Mouse (Mus musculus) granulocyte monocyte progenitor cell, adult 5-6 weeks (primary cell): ENCODE data around the gene Cpt2. TPM values are rescaled to one million over a fixed set of nuclear protein-coding genes. Genes with fewer than 3 reads are reported as not detected.

ENCODE experiments used
- ATAC-seq: replicated peaks from 2 replicates; pipeline ENCODE4 v1.8.0; 2016; ENCODE audit warnings: mild to moderate bottlenecking, moderate TSS enrichment, inconsistent platforms; ENCODE audit not compliant: poor library complexity, severe bottlenecking
- total RNA-seq, 2 experiments: library from RNA; stranded (forward) in 1 of 2; stranded (reverse) in 1 of 2; fragments of 200-712, 200-1000 nt in 1 of 2; fragments of >200 nt in 1 of 2; fragmentation: Nextera tagmentation in 1 of 2; gene quantifications; 2 replicates each; pipeline ENCODE4 v1.2.3; 2014 to 2017

Gene Cpt2
- total RNA-seq, 2 experiments from 2014 or later = 25.6 to 33.1 TPM

DNA sequence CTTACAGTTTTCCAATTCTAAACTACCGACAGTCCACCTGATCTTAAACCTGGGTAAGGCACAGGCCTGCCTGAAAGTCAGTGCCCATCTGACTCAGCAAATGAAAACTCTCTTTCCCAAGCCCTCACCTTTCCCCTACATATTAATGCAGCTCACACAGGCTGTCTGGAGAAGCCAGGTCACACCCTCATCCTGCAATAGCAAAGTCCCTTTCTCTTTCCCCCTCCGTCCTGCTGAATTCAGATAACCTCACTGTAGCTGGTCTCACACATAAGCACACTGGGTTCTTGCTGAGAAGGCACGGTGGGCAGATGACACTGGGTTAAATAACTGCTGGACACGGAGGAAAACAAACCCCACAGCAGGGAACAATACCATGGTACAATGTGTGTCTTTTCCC, 1.5 kb downstream of the Cpt2 start:
- no peak for ATAC-seq

GRCm38 (mm10) chr4:107921152-107921695, 2.2 kb downstream of the Cpt2 start:
- ATAC-seq = no peak

- ATAC-seq = no peak
Observed at GRCm38 (mm10) chr4:107920336-107920735, 3.1 kb downstream of the Cpt2 start.

DNA sequence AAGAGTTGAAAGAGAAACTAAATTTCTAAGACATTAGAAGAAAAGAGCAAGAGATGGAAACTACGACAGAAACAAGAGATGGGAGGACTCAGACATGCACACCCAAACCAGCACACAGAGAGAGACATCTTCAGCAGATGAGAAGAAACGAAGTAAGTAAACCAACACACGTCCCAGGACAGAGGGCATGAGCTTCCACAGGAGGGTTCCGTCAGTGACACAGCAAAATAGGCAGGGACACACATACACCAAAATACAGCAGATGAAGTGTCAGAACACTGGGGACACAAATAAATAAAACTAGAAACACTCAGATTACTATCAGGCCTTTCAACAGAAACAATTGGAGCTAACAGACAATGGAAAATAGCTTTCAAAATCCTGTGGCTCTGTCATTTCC, 13.4 kb downstream of the Cpt2 start:
- ATAC-seq = no peak

DNA sequence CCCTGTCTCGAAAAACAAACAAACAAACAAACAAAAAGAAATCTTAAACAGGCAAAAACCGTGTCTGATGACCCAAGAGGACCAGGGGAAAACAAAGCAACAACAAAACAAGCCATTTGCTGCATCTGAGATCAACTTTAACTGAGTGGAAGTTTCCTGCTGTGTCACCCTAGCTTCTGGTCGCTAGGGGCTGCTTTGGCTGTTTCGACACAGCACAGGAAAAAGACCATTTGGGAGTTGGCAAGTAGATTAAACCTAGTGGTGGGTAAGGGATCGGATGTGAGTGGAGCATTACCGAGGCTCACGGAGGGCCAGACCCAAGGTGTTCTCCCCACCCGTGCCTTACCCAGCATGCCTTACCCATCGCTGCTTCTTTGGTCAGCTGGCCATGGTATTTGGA, 16.8 kb downstream of the Cpt2 start:
- ATAC-seq = no peak

DNA sequence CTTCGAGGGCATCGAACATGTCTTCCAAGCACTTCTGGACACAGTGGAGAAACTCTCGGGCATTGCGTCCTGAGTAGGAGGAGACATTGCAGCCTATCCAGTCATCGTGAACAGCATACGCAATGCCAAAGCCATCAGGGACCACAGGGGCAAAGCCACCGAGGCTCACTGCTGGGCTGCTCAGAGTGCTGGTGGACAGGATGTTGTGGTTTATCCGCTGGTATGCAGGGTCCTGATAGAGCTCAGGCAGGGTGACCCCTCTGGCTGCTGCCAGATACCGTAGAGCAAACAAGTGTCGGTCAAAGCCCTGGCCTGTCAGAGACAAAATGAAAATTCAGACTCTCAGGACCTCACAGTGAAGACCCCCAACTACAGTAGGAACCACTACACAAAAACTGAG, 19.2 kb downstream of the Cpt2 start:
- no peak for ATAC-seq

DNA sequence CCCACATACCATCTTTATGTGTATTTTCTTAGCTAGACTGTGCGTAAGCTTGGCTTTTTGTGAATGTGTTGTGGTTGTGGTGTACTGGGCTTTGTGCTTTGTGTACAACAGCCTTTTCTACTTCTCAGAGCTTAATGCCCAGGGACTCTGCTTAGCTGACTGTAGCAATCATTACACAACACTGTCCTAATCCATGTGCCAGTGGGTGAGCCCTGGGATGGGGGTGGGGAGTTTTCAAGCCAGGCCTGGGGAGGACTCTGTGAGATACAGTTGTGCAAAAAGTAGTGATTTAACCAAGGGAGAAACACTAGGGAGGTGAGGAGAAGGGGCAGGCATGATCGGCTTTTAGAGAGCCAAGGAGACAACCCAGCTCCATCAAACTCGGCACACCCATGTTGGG, 23.2 kb downstream of the Cpt2 start:
- ATAC-seq = no peak

DNA sequence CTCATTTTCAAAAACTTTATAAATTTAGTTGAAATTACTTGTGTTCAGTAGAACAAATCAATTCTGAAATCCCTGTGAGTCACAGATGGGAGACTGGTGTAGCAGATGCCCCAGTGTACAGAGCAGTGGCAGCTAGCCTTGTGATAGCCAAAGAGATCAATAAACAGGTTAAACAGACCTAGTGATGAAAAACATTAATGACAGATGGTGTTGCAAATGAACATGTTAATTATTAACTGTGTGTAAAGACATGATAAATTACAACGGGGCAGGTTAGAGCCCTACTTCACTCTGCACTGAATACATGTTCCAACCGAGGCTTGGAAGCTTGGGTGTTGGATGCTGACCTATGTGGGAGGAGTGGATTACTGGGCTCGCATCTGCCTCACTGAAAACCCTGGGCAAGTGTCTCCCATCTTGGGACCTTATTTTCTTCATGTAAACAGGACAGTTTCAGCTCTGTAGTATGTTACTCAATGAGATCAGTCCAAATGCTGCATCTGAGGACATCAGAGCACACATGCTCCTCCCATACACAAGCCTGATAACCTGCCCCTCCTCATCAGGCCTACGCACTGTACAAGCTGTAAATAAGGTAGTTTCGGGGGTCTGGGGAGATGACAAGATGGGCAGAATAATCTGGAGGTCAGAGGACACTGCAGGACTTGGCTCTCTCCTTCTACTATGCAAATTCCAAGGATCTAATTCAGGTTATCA, 24.0 kb downstream of the Cpt2 start:
- no peak for ATAC-seq

DNA sequence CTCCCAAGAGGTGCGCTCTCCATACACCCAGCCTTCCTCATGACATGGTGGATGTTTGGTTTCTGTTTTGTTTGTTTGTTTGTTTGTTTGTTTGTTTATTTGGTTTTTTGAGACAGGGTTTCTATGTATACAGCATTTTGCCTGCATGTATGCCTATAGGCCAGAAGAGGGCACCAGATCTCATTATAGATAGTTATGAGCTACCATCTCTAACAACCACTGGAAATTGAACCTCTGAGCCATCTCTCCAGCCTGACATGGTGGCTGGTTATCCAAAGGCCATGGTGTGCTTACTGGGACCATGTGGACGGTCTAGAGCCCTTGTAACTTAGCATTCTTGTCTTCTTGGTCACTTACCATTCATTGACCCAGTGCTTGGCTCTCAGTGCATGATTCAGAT, 30.7 kb downstream of the Cpt2 start:
- no peak for ATAC-seq

- ATAC-seq = peak; percentile 93
Observed at GRCm38 (mm10) chr4:107889731-107890432, 33.5 kb downstream of the Cpt2 start, which contains the start of gene 0610037L13Rik. 0610037L13Rik (plus strand) TSS chr4:107889813.

DNA sequence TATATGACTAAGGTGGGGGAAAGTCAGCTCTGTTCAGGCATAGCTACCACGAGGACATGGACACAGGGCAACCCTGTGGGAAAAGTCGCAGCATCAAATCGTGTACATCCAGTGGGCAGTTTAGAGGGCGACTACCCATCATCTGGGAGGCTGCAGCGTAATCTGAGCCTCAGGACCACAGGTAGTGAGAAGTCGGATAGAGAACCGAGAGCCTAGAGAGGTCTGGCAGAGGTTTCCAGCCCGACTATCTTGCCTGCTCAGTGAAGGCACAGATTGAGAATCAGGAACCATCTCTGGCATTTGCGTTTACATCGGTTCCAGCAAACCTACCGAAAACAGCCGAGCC, 34.1 kb downstream of the Cpt2 start:
- ATAC-seq = no peak

DNA sequence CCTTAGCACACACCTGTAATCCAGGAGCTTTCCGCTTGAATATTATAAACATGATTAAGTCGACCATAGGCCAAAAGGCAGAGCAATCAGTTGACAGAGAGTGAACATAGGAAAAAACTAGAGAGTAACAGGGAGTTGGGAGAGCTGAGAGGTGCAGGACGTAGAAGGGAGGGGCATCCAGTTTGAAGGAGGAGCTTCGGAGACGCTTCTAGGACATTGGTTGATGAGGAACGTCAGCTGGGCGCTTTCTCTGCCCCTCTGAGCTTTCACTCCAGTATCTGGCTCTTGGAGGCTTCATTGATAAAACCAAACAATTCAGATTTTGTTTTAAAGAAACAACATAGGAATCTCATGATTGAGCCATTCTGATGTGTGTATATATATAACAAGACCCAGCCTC, 37.0 kb downstream of the Cpt2 start:
- ATAC-seq = no peak

- ATAC-seq = no peak
Observed at GRCm38 (mm10) chr4:107881631-107882030, 41.8 kb downstream of the Cpt2 start.

DNA sequence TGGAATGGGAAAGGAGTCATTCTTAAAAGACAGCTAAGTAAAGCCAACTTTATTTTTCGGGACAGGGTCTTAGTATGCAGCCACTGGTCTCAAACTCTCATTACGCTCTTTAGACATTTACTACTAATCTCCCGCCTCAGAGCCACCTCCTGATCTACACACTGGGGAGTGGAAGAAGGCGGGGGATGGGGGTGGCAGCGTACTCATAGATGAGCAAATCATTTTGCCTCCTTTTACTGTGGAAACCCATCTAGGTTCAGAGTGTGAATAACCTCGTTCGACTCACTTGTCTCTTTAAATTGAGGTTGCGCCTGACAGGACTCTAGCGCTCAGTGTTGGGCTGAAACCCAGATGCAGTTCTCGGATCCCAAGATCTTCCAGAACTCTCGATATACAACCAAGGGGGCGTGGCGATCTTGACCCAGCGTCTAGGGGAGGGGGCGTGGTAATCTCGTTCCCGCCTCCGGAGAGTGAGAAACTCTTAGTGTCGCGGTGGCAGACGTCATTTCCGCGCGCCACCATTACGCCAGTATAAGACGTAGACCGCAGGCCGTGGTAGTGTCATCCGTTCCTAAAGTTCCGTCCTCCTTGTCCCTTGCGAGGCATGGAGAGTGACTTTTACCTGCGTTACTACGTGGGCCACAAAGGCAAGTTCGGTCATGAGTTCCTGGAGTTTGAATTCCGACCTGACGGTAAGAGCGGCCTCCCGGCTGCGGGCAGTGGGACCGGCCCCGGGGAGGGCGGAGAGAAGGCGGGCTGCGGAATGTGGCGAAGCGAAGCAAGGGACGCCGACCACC, 44.0 kb downstream of the Cpt2 start, which contains the start of gene Magoh:
TSS of gene Magoh (plus strand) at position 502 of the 797 bp plus-strand sequence.
- ATAC-seq = peak; percentile 98

GRCm38 (mm10) chr4:107864866-107865265, 58.5 kb downstream of the Cpt2 start:
- ATAC-seq = no peak

GRCm38 (mm10) chr4:107858995-107859394, 64.4 kb downstream of the Cpt2 start:
- no peak for ATAC-seq

DNA sequence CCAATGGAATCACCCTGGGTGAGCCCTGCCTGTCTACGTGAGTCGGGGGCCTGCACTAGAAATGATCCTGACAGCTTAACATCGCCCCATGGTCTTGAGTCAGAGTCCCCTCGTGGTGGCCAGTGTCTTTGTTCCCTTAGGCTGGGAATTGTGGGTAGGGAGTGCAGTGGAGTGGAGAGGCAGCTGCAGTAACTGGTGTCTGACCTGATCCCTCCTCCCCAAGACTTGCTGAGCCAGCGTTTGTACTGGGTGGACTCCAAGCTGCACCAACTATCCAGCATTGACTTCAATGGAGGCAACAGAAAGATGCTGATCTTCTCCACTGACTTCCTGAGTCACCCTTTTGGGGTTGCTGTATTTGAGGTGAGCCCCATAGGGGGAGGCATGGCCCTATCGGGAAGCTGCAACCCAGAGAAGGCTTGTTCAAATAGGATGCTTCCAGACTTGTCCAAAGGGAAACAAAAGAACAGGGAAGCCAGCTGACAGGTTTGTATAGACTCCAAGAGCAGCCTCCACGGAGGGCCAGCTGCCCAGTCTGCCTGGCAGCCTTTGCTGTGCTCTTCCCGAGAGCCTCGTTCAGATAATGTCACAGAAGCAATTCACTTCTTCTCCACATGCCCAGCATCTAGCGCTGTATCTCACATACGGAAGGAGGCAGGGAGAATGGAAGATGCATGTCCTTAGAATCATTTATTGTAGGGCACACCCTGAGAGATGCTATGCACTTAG, 66.3 kb downstream of the Cpt2 start:
- ATAC-seq = no peak
